Mouse (Mus musculus): Measurements from ENCODE around the gene Fgf8.

DNA sequence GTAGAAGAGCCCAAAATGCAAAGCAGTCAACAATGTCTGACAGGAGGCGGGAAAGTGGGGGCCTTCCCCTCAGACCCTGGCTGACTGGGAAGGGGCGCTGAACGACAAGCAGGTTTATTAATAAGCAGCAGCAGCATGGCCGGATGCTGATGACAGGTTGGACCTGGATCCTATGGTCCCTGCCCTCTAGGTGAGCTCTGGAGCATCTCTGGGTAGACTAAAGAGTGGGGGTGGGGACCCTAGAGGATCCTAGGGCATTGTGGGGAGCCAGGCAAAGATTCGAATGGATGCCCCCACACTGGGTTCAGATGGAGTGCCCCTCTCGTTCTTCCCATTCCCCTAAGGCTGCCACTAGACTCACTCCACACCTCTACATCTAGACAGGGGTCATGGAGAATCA is 49.7 kb upstream of the Fgf8 start:
- TF ChIP-seq POLR2A (IDR thresholded peaks at IDR 0.05; ENCODE audit: low read depth, low read length): no peak
- no peak for TF ChIP-seq CTCF (conservative IDR thresholded peaks at IDR 0.05; ENCODE audit: insufficient read depth, insufficient read length, low read depth, low read length)

Measured in kidney, adult 2 months (tissue).